ENCODE assay signal across 8 mouse cellular contexts in the genomic region with DNA sequence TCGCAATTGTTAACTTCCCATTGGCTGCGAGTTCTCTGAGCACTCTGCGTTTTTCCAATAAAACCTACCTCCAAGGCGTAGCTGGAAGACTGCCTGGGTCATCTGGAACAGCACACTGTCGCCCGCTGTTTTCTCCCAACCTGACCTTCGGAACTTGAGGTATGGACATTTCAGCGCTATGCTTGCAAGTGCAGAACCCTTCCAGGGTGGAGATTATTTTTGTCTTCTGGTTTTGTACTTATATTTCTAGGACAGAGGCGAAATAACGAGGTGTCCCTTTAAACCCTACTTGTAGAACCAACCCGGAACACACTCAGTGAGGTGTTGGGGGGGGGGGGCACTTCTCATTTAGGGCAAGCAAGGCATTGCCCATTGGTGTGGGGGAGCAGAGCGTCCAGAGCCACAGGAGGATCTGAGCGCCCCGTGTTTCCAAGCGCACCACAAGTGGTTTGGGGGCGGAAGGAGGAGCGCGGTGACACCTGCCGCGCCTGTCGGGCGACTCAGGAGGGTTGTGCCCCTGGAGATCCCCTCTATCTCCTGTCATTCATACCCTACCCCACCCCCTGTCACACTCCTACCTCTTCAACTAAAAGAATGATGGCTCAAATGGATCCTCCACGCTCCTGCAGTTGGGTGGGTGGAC. TPM values are rescaled to one million over a fixed set of nuclear protein-coding genes. Genes with fewer than 3 reads are reported as not detected.
DNase-seq lines count a peak whose midpoint lies in the region; ATAC-seq and TF ChIP-seq lines count a peak whose summit lies in the region.

A gene (plus strand): TSS at position 576 of the 643 bp plus-strand sequence.

- peak within 1 kb of the TSS; percentile 86 for H3K4me3 ChIP-seq in brown adipose tissue, adult 24 weeks (ENCODE audit: insufficient read depth, low read depth, low read length)
- peak within 1 kb of the TSS; percentile 73 for H3K4me3 ChIP-seq in forebrain, postnatal 0 days (ENCODE audit: low read depth, low read length)
- peak within 1 kb of the TSS; percentile 76 for H3K4me3 ChIP-seq in lung, adult 2 months (replicated peaks; ENCODE audit: extremely low read depth, low read depth, low read length)
- H3K4me3 ChIP-seq in neural tube, embryonic 15.5 days (replicated peaks): peak within 1 kb of the TSS; percentile 77

- no peaks in the 10 kb centered on the region for H3K36me3 ChIP-seq in forebrain, postnatal 0 days (ENCODE audit: insufficient read depth)
- no peaks in the 10 kb centered on the region for H3K36me3 ChIP-seq in neural tube, embryonic 15.5 days

- H3K9me3 ChIP-seq in forebrain, postnatal 0 days (ENCODE audit: low read length): no peaks in the 10 kb centered on the region
- no peaks in the 10 kb centered on the region for H3K9me3 ChIP-seq in neural tube, embryonic 15.5 days (replicated peaks)

- H3K4me1 ChIP-seq in brown adipose tissue, adult 24 weeks (ENCODE audit: control insufficient read depth, insufficient read depth, insufficient read length, low read length): no peaks in the 10 kb centered on the region
- H3K4me1 ChIP-seq in forebrain, postnatal 0 days (ENCODE audit: insufficient read depth): no peaks in the 10 kb centered on the region
- H3K4me1 ChIP-seq in lung, adult 2 months (ENCODE audit: control insufficient read depth, insufficient read depth, low read length): peaks cover 3% of the 10 kb centered on the region
- H3K4me1 ChIP-seq in neural tube, embryonic 15.5 days: peaks cover 23% of the 10 kb centered on the region

- H3K9ac ChIP-seq in forebrain, postnatal 0 days: peak within 1 kb of the TSS; percentile 70
- H3K9ac ChIP-seq in neural tube, embryonic 15.5 days (replicated peaks): peak within 1 kb of the TSS; percentile 64

- 1% methylated on average over 23 of the region's 23 CpGs for WGBS in forebrain, postnatal 0 days
- WGBS in lung, adult 2 months: 1% methylated on average over 22 of the region's 23 CpGs
- WGBS in neural tube, embryonic 15.5 days: 1% methylated on average over 23 of the region's 23 CpGs

- TF ChIP-seq CTCF in forebrain, postnatal 0 days (IDR thresholded peaks at IDR 0.05; ENCODE audit: low read depth): no peak
- no peak for TF ChIP-seq CTCF in lung, adult 2 months (IDR thresholded peaks at IDR 0.05; ENCODE audit: insufficient read depth, low read length)

- H3K27ac ChIP-seq in brown adipose tissue, adult 24 weeks (replicated peaks; ENCODE audit: low read depth, low read length): peak within 1 kb of the TSS; percentile 73
- peak within 1 kb of the TSS; percentile 21; the same call in 1 of the 2 replicates for H3K27ac ChIP-seq in forebrain, postnatal 0 days (ENCODE audit: low read depth, low read length)
- H3K27ac ChIP-seq in neural tube, embryonic 15.5 days (replicated peaks): no peak within 1 kb of the TSS

- DNase-seq in adrenal gland, adult (ENCODE audit: inconsistent age in 2 of 2, low spot score in 1 of 2): peak; percentile 56 to 87
- no peak for DNase-seq in forebrain, postnatal 0 days
- peak in 1 of 2 experiments; percentile 37 for DNase-seq in layer of hippocampus, adult 18-20 months (ENCODE audit: low spot score in 2 of 2)
- DNase-seq in lung, adult 2 months: peak; percentile 39

- TF ChIP-seq POLR2A in lung, adult 2 months (IDR thresholded peaks at IDR 0.05; ENCODE audit: borderline replicate concordance, extremely low read depth, low read depth, low read length): no peak

- ATAC-seq in forebrain, postnatal 0 days: peak; percentile 10; the same call in 1 of the 2 replicates
- ATAC-seq in hematopoietic stem cell, adult 5-6 weeks (replicated peaks in 1 of 2; ENCODE audit: insufficient read depth in 1 of 2, low FRiP score in 2 of 2, low TSS enrichment in 1 of 2, low read depth in 1 of 2, poor library complexity in 2 of 2, severe bottlenecking in 2 of 2): peak; percentile 56 to 57
- ATAC-seq in neural tube, embryonic 15.5 days (ENCODE audit: low FRiP score): peak; percentile 23
- ATAC-seq in erythroid progenitor cell, adult 5-6 weeks (replicated peaks; ENCODE audit: low FRiP score, poor library complexity, severe bottlenecking): no peak

- H3K4me2 ChIP-seq in forebrain, postnatal 0 days (ENCODE audit: low read depth): peak within 1 kb of the TSS; percentile 98
- H3K4me2 ChIP-seq in neural tube, embryonic 15.5 days: peak within 1 kb of the TSS; percentile 97

- peaks cover 8% of the 10 kb centered on the region; the same call in 1 of the 2 replicates for H3K27me3 ChIP-seq in forebrain, postnatal 0 days (ENCODE audit: insufficient read depth, low read length)
- peaks cover 14% of the 10 kb centered on the region for H3K27me3 ChIP-seq in neural tube, embryonic 15.5 days (replicated peaks)

RNA-seq across cellular contexts. Expression of the gene that starts here (rescaled TPM):
- 22.0 and 23.0 TPM in 2 replicates for polyA plus RNA-seq in brown adipose tissue, adult 24 weeks (2012; ENCODE audit: insufficient read depth, insufficient read length, missing spikeins)
- total RNA-seq in forebrain, postnatal 0 days (2014; rRNA removed): 6.2 and 10.8 TPM in 2 replicates
- 1.4 and 3.3 TPM in 2 replicates for polyA plus RNA-seq in forebrain, postnatal 0 days (2015; fragmentation: Nextera tagmentation; extraction: Ambion mirVana)
- 1.7 and 3.6 TPM in 2 replicates for total RNA-seq in hematopoietic stem cell, adult 5-6 weeks (2017)
- total RNA-seq in layer of hippocampus, adult 18-20 months (2021): 10 to 100 TPM; 51.3 to 58.7 TPM
- polyA plus RNA-seq in lung, adult 2 months (2012; rRNA removed): 5.4 and 5.6 TPM in 2 replicates
- polyA plus RNA-seq in neural tube, embryonic 15.5 days (2015; fragmentation: Nextera tagmentation; extraction: Ambion mirVana): 1.0 and 1.8 TPM in 2 replicates
- total RNA-seq in erythroid progenitor cell, adult 5-6 weeks (2015; ENCODE audit: low replicate concordance): not detected in 2 replicates
- 0.64 and 0.91 TPM in 2 replicates for total RNA-seq in erythroid progenitor cell, adult 5-6 weeks (2017; ENCODE audit: low replicate concordance)
